Mouse (Mus musculus) bone marrow, adult 2 months (tissue): ENCODE results near the gene Cfap161. TPM values are rescaled to one million over a fixed set of nuclear protein-coding genes. Genes with fewer than 3 reads are reported as not detected.

Experiments used
- H3K27ac ChIP-seq: fragments of 200-500 bp; 2 replicates; pipeline ENCODE4 v1.5.1; 2012; ENCODE audit warnings: low read depth, mild to moderate bottlenecking, control low read depth, inconsistent platforms, low read length; ENCODE audit not compliant: control insufficient read depth, poor library complexity, insufficient read depth
- H3K4me1 ChIP-seq: fragments of 200-500 bp; 2 replicates; pipeline ENCODE4 v1.6.1; 2011; ENCODE audit warnings: low read length; ENCODE audit not compliant: control insufficient read depth, insufficient read depth
- H3K4me3 ChIP-seq: fragments of 200-500 bp; replicated peaks from 2 replicates; pipeline ENCODE3; 2011; ENCODE audit warnings: mild to moderate bottlenecking, low read depth, low read length, control low read depth; ENCODE audit not compliant: control insufficient read depth
- CTCF ChIP-seq: fragments of 200-500 bp; IDR thresholded peaks from 2 replicates; pipeline ENCODE4 v1.5.1; 2011; ENCODE audit warnings: low read length, control low read depth; ENCODE audit not compliant: control insufficient read depth, insufficient read depth
- POLR2A ChIP-seq: fragments of 200-500 bp; IDR thresholded peaks from 2 replicates; pipeline ENCODE4 v1.6.1; 2011; ENCODE audit warnings: low read depth, mild to moderate bottlenecking, control low read depth, low read length, borderline replicate concordance; ENCODE audit not compliant: control insufficient read depth
- WGBS: fragments of 180-500 bp; shearing (Covaris S2); methylation state at CpG from one replicate; pipeline ENCODE4 v1.1.7; 2018; 5-methylcytosine and 5-hydroxymethylcytosine counted together
- polyA plus RNA-seq: library from polyadenylated mRNA; stranded (reverse); fragments of >200 nt; gene quantifications from 2 replicates; pipeline ENCODE4 v1.2.4, GENCODE M21; 2011; ENCODE audit warnings: low replicate concordance; ENCODE audit not compliant: missing spikeins, insufficient read depth, insufficient read length

The Cfap161 gene
- polyA plus RNA-seq, 1 experiment: not detected

DNA sequence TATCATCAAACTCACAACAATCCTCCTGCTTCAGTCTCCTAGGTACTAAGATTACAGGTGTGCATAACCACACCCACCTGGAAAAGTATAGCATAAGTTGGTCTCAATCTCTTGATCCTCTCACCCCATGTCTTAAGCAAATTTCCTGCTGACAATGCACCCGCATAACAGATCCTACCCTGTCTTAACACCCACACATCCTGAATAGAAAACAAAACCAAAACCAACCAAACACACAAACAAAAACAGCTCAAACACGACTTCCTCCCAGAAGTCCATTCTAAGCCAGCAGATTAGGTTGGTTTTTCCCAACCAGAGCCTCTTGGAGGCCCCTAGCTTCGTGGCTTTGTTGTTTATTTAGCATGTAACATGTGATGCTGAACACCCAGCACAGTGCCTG is 52.0 kb downstream of the Cfap161 start:
- H3K4me1 ChIP-seq: no peaks in the 10 kb centered on the region
- WGBS: 39% methylated on average over 3 of the region's 3 CpGs
- no peak for TF ChIP-seq CTCF
- TF ChIP-seq POLR2A: no peak
- no peak overlapping the region for H3K4me3 ChIP-seq
- H3K27ac ChIP-seq: no peak overlapping the region

DNA sequence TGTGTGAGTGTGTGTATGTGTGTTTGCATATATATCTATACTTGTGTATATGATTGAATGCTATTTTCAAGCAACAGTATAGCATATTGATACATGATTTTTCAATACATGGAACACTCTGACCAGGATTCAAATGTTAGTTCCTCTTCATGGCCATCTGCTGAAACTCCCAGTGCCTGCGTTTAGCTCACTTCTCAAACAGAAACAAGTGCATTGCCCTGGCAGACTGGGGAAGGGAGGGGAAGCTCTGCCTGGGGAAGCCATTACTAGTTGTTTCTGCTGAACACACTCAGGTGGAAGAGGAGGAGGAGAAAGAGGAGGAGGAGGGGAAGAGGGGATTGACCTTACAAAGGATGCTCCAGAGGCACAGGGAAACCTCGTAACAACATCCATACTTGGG is 52.7 kb downstream of the Cfap161 start:
- no peak overlapping the region for H3K27ac ChIP-seq
- WGBS: 50% methylated on average over 2 of the region's 2 CpGs
- no peaks in the 10 kb centered on the region for H3K4me1 ChIP-seq
- TF ChIP-seq CTCF: no peak
- no peak for TF ChIP-seq POLR2A
- H3K4me3 ChIP-seq: no peak overlapping the region

DNA sequence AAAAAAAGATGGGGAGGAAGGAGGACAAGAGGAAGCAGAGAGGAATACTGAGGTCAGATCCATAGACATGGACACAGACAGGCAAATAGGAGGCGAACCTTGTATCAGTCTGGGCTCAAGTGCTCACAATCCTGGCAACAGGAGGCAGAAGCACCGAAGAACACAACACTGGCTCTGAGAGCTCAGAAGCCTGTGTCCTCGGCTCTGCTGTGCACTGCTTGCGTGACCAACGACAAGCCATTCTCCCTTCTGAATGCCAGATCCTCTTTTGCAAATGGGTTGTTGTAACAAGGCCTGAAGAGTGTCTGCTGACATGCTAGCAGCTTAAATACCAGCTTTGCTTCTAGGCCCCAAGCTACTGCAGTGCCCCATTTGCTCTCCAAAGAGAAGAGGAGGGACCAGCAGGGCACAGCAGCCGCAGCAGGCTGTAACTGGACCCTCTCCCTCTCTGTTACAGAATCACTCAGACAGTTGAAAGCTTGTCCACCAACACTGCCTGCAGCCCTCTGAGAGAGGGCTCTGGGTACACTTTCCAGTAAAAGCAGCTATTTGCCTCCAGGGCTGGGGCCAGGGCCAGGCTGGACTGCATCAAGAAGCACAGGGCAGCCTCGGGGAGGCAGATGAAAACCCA is 54.9 kb downstream of the Cfap161 start:
- H3K27ac ChIP-seq: no peak overlapping the region
- no peaks in the 10 kb centered on the region for H3K4me1 ChIP-seq
- no peak for TF ChIP-seq POLR2A
- TF ChIP-seq CTCF: no peak
- 73% methylated on average over 7 of the region's 7 CpGs for WGBS
- no peak overlapping the region for H3K4me3 ChIP-seq

DNA sequence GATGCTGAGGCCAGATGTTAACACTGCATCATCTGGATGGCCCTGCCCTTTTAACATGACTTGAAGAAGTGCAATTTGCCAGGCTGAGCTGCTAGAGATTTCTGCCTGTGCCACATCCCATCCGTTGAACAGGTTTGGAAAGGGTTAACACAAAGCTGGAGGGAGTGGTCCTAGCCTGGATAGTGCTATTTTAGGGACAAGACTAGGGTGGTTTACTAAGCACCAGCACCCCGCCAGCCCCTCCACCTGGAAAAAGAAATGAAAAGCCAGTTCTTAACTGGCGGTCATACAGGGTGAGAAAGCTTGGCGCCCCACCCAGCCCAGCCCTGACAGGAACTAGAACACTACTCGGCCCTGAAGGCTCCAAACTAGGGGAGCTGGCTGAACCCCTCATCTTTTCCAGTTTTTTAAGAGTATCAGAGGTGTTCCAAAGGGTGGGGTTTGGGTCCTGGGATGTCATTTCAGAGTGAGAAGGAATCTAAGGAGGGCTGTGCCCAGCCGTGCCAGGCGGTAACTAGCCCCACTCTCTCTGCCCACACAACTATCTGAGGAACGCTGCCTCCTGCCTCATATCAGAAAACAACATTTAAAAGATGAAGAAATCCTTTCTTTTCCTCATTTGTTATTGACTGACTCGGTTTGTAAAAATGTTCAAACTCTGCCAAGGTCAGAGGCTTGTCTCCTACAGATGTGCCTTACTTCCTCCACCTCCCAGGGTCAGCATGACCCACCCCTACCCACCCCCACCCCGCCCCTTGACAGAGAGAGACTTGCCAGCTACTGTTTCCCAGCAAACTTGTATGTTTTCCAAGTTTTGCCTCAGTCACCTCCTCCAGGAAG is 55.8 kb downstream of the Cfap161 start:
- H3K4me1 ChIP-seq: no peaks in the 10 kb centered on the region
- TF ChIP-seq POLR2A (no peak), CTCF (no peak)
- no peak overlapping the region for H3K27ac ChIP-seq
- 67% methylated on average over 10 of the region's 10 CpGs for WGBS
- H3K4me3 ChIP-seq: no peak overlapping the region

DNA sequence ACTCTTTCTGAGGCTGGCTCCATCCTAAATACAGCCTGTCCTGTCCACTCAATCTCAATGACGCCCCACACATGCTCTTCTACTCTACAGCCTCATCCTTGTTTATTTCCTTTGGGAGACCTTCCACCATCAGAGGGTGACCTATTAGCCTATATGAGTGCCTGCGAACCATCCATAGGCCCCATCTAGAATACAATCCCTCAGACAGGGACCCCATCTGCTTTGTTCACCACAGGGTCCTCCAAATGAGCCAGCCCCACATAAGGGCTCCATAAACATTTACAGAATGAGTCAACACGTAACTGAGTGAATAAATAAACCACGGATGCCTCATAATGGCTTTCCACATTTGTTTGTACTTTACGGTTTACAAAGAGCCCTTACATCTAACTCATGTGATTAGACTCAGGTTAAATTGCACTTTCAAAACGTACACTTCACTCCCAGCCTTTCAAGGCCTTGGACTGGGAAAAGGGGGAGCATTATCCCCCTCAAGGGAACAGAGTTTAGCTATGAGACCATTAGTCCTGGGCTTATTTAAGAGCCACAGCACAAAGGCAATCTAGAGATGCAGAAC is 56.7 kb downstream of the Cfap161 start:
- Histone ChIP-seq H3K4me1 (no peaks in the 10 kb centered on the region), H3K27ac (no peak overlapping the region), H3K4me3 (no peak overlapping the region)
- TF ChIP-seq CTCF (no peak), POLR2A (no peak)
- 79% methylated on average over 6 of the region's 6 CpGs for WGBS

DNA sequence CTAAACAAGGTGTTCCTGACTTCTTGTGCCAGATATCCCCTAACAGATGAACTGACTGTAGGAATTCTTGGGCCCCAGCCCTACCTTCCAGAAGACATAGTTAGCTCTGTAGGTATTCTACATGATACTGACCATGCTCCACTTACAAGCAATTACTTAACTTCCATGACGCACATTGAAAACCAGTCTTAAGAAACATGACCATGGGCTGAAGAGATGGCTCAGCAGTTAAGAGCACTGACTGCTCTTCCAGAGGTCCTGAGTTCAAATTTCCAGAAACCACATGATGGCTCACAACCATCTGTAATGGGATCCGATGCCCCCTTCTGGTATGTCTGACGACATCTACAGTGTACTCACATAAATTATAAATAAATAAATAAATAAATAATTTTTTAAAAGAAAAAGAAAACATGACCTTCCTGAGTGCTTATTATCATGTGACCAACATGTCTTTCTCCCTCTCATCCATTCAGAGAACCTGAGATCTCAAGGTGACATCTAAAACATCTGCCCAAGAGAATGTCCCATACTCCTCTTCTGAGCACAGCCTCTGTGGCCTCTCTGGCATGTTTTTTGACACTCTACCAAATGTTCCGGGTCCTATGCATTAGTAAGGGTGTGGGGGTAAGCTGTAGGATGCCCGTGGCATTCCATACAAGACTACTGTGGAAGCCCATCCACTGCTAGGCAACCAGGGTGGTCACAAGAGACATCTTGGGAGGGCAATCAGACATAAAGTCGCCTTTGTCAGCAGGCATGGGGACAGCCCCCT is 58.2 kb downstream of the Cfap161 start:
- no peak overlapping the region for H3K4me3 ChIP-seq
- TF ChIP-seq CTCF (no peak), POLR2A (no peak)
- no peak overlapping the region for H3K27ac ChIP-seq
- no peaks in the 10 kb centered on the region for H3K4me1 ChIP-seq
- WGBS: 76% methylated on average over 6 of the region's 6 CpGs

DNA sequence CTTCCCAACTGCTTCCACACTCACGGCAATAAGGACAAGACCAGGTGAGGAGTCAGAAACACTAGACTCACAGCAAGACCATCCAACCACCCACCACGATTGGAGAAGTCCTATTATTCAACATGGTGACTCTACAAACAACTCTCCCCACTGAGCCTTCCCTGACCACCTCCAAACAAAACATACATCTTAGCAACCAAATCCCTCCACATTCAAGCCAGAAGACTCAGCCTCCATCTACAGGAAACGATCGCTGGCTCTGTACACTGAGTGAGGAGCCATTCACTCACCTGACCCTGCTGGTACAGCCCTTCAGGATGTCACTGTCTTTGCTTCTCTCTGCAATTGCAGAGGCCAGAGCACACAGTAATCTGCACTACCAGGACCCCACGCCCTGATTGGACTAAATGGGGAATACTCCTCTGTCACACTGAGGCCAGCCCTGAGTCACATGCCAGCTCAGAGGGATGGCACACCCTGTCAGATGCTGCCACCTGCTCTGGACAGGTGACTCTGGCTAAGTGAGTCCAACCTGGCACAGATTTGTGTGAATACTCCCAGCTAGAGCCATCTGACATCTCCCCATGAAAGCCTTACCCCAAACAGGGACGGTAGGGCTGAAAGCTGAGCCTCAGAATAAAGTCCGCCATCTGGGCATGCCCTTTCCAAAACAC is 59.4 kb downstream of the Cfap161 start:
- 79% methylated on average over 7 of the region's 7 CpGs for WGBS
- Histone ChIP-seq H3K4me3 (no peak overlapping the region), H3K4me1 (no peaks in the 10 kb centered on the region), H3K27ac (no peak overlapping the region)
- TF ChIP-seq CTCF (no peak), POLR2A (no peak)
